Mouse (Mus musculus): Measurements from ENCODE around the gene Slc9a3r1. TPM values are rescaled to one million over a fixed set of nuclear protein-coding genes. Genes with fewer than 3 reads are reported as not detected.
A peak's percentile ranks its signal among the peaks of the same experiment; 100 is the strongest.

Gene Slc9a3r1
- polyA plus RNA-seq, 1 experiment from 2014 or later: 76.4 TPM

DNA sequence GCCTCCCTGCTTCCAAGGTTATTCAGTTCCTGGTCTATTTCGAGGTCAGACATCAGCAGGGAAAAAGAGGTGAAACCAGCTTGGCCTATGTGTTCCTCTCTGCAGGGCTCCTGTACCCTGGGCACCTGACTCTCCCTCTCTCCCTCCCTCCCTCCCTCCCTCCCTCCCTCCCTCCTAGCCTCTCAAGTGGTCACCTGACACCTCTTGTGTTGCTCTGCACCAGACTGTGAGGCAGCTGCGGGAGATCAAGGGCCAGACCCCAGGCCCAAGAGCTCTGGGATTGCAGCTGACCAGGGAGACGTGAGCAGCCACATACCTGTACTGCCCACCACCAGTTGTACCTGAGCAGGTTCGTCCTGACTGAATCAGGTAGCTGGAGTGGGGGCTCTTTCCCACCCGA lies 52.0 kb downstream of the Slc9a3r1 start:
- 50% methylated on average over 5 of the region's 5 CpGs for WGBS (ENCODE audit: insufficient replicate concordance)
- H3K9ac ChIP-seq: no peak overlapping the region
- no peaks in the 10 kb centered on the region for H3K9me3 ChIP-seq (replicated peaks)
- H3K4me3 ChIP-seq (replicated peaks): no peak overlapping the region
- ATAC-seq (ENCODE audit: insufficient read depth): no peak
- H3K4me2 ChIP-seq: no peak overlapping the region
- no peaks in the 10 kb centered on the region for H3K36me3 ChIP-seq (replicated peaks)
- no peak overlapping the region for H3K27ac ChIP-seq (replicated peaks)
- H3K4me1 ChIP-seq (replicated peaks): peaks cover 30% of the 10 kb centered on the region
- H3K27me3 ChIP-seq: no peaks in the 10 kb centered on the region

DNA sequence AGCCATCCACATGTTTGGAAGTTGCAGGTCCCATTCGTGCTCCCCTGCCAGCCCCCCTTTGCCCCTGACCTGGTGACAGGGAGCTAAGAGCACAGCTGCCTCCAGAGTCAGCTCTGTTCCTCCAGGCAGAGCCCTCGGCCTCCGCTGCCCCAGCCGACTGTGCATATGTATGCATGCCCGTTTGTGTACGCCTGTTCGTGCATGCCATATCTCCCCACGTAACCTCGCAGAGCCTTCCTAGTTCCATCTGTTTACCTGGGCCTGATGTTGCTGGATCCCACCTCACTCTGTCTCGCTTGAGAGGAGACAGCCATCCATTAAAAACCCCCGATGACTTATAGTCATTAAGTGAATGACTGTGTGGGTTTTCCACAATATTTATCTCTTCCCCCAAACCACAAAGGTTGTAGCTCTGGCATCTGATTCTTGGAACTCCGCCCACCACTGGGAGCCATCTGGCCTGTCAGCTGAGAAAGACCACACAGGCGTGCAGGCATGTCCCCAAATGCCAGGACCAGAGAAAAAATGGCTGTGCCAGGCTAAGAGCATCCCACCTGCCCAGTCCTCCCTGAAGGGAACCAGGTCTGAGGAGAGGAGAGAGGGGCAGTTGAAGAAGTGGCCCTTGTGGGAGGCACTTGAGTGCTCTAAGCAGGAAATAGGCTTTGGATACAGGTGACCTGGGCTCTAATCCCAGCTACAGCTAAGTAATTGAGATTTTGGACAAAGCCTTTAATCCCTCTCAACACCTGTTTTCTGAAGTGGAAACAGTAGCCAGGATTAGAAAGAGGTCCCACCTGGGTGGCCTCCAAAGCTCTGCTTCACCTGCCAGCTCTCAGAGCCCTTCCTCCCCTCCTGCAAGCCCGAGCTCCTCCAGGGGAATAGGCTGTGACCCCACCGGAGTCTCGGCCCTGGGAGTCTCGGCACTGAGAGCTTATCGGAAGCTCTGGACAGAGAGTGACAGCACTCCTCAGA lies 54.6 kb downstream of the Slc9a3r1 start:
- WGBS (ENCODE audit: insufficient replicate concordance): 51% methylated on average over 18 of the region's 18 CpGs
- Histone ChIP-seq H3K36me3 (replicated peaks) (no peaks in the 10 kb centered on the region), H3K9me3 (replicated peaks) (no peaks in the 10 kb centered on the region), H3K4me3 (replicated peaks) (no peak overlapping the region), H3K27ac (replicated peaks) (no peak overlapping the region), H3K4me1 (replicated peaks) (peaks cover 24% of the 10 kb centered on the region), H3K9ac (no peak overlapping the region), H3K27me3 (no peaks in the 10 kb centered on the region), H3K4me2 (no peak overlapping the region)
- ATAC-seq (ENCODE audit: insufficient read depth): no peak

GRCm38 (mm10) chr11:115219263-115219662 lies 56.1 kb downstream of the Slc9a3r1 start:
- WGBS (ENCODE audit: insufficient replicate concordance): 32% methylated on average over 9 of the region's 9 CpGs
- no peak overlapping the region for H3K9ac ChIP-seq

GRCm38 (mm10) chr11:115219685-115220084 lies 56.5 kb downstream of the Slc9a3r1 start:
- Histone ChIP-seq H3K36me3 (replicated peaks) (no peaks in the 10 kb centered on the region), H3K9ac (no peak overlapping the region), H3K27ac (replicated peaks) (peak overlapping the region; percentile 19; the same call in 1 of the 2 replicates), H3K9me3 (replicated peaks) (no peaks in the 10 kb centered on the region), H3K4me2 (no peak overlapping the region), H3K4me1 (replicated peaks) (peaks cover 37% of the 10 kb centered on the region), H3K4me3 (replicated peaks) (no peak overlapping the region), H3K27me3 (no peaks in the 10 kb centered on the region)
- 56% methylated on average over 10 of the region's 10 CpGs for WGBS (ENCODE audit: insufficient replicate concordance)
- no peak for ATAC-seq (ENCODE audit: insufficient read depth)

More at GRCm38 (mm10) chr11:115219263-115219662, 56.1 kb downstream of the Slc9a3r1 start:
- ATAC-seq (ENCODE audit: insufficient read depth): peak; percentile 36; the same call in 1 of the 2 replicates
- no peaks in the 10 kb centered on the region for H3K9me3 ChIP-seq (replicated peaks)
- no peaks in the 10 kb centered on the region for H3K27me3 ChIP-seq
- H3K27ac ChIP-seq (replicated peaks): peak overlapping the region; percentile 19; the same call in 1 of the 2 replicates
- 0 out of 2 replicates have a peak overlapping the region, but pooled peaks have one; percentile 0 for H3K4me2 ChIP-seq
- H3K4me1 ChIP-seq (replicated peaks): peaks cover 33% of the 10 kb centered on the region
- no peaks in the 10 kb centered on the region for H3K36me3 ChIP-seq (replicated peaks)
- H3K4me3 ChIP-seq (replicated peaks): no peak overlapping the region

GRCm38 (mm10) chr11:115222077-115222476 lies 58.9 kb downstream of the Slc9a3r1 start:
- H3K9ac ChIP-seq: no peak overlapping the region
- no peak for ATAC-seq (ENCODE audit: insufficient read depth)
- WGBS (ENCODE audit: insufficient replicate concordance): 67% methylated on average over 12 of the region's 12 CpGs
- H3K36me3 ChIP-seq (replicated peaks): no peaks in the 10 kb centered on the region
- no peaks in the 10 kb centered on the region for H3K27me3 ChIP-seq
- no peak overlapping the region for H3K4me2 ChIP-seq
- H3K4me1 ChIP-seq (replicated peaks): peaks cover 45% of the 10 kb centered on the region
- H3K27ac ChIP-seq (replicated peaks): no peak overlapping the region
- no peak overlapping the region for H3K4me3 ChIP-seq (replicated peaks)
- no peaks in the 10 kb centered on the region for H3K9me3 ChIP-seq (replicated peaks)

- Histone ChIP-seq H3K27ac (replicated peaks) (no peak overlapping the region), H3K9ac (no peak overlapping the region), H3K27me3 (no peaks in the 10 kb centered on the region), H3K36me3 (replicated peaks) (no peaks in the 10 kb centered on the region), H3K4me2 (no peak overlapping the region), H3K4me1 (replicated peaks) (peaks cover 41% of the 10 kb centered on the region), H3K9me3 (replicated peaks) (no peaks in the 10 kb centered on the region), H3K4me3 (replicated peaks) (no peak overlapping the region)
- WGBS (ENCODE audit: insufficient replicate concordance): 51% methylated on average over 5 of the region's 5 CpGs
- ATAC-seq (ENCODE audit: insufficient read depth): no peak
Observed at GRCm38 (mm10) chr11:115222570-115222969, 59.4 kb downstream of the Slc9a3r1 start.

GRCm38 (mm10) chr11:115223451-115223850 lies 60.3 kb downstream of the Slc9a3r1 start:
- no peaks in the 10 kb centered on the region for H3K27me3 ChIP-seq
- WGBS (ENCODE audit: insufficient replicate concordance): 50% methylated on average over 11 of the region's 11 CpGs

DNA sequence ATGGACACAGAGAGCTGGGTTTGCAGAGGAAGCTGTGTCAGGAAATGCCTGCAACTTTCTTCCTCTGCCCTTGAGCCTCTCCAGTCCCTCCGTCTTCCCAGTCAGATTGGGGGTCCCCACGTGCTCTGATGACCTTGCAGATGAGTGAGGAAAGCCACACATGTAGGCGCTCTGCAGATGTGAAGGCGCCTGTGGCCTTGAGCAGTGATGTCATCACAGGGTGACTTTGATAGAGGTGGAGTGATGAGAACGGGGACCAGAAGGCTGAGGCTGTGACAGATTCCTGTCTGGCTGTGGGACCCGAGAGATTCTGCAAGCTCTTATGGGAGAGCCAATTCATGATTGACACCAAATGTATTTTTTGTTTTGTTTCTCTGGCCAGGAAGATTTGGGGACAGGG lies 60.7 kb downstream of the Slc9a3r1 start:
- Histone ChIP-seq H3K27me3 (no peaks in the 10 kb centered on the region), H3K4me2 (no peak overlapping the region; the same call in 1 of the 2 replicates), H3K9me3 (replicated peaks) (no peaks in the 10 kb centered on the region), H3K4me1 (replicated peaks) (peaks cover 33% of the 10 kb centered on the region), H3K36me3 (replicated peaks) (no peaks in the 10 kb centered on the region), H3K27ac (replicated peaks) (no peak overlapping the region), H3K4me3 (replicated peaks) (no peak overlapping the region), H3K9ac (no peak overlapping the region)
- no peak for ATAC-seq (ENCODE audit: insufficient read depth)
- WGBS (ENCODE audit: insufficient replicate concordance): 41% methylated on average over 6 of the region's 6 CpGs

More at GRCm38 (mm10) chr11:115223451-115223850, 60.3 kb downstream of the Slc9a3r1 start:
- ATAC-seq (ENCODE audit: insufficient read depth): no peak
- Histone ChIP-seq H3K4me2 (no peak overlapping the region), H3K27ac (replicated peaks) (no peak overlapping the region), H3K4me3 (replicated peaks) (no peak overlapping the region), H3K9ac (no peak overlapping the region), H3K9me3 (replicated peaks) (no peaks in the 10 kb centered on the region), H3K4me1 (replicated peaks) (peaks cover 36% of the 10 kb centered on the region), H3K36me3 (replicated peaks) (no peaks in the 10 kb centered on the region)

GRCm38 (mm10) chr11:115224889-115225288 lies 61.7 kb downstream of the Slc9a3r1 start:
- no peaks in the 10 kb centered on the region for H3K27me3 ChIP-seq
- no peaks in the 10 kb centered on the region for H3K36me3 ChIP-seq (replicated peaks)
- H3K27ac ChIP-seq (replicated peaks): no peak overlapping the region
- no peak for ATAC-seq (ENCODE audit: insufficient read depth)
- no peaks in the 10 kb centered on the region for H3K9me3 ChIP-seq (replicated peaks)
- 49% methylated on average over 8 of the region's 8 CpGs for WGBS (ENCODE audit: insufficient replicate concordance)
- H3K4me1 ChIP-seq (replicated peaks): peaks cover 26% of the 10 kb centered on the region
- no peak overlapping the region for H3K9ac ChIP-seq
- no peak overlapping the region for H3K4me3 ChIP-seq (replicated peaks)
- H3K4me2 ChIP-seq: no peak overlapping the region

- Histone ChIP-seq H3K9me3 (replicated peaks) (no peaks in the 10 kb centered on the region), H3K27ac (replicated peaks) (no peak overlapping the region), H3K4me3 (replicated peaks) (no peak overlapping the region), H3K4me1 (replicated peaks) (peaks cover 25% of the 10 kb centered on the region), H3K9ac (no peak overlapping the region), H3K36me3 (replicated peaks) (no peaks in the 10 kb centered on the region), H3K4me2 (no peak overlapping the region), H3K27me3 (no peaks in the 10 kb centered on the region)
- no peak for ATAC-seq (ENCODE audit: insufficient read depth)
- 77% methylated on average over 6 of the region's 6 CpGs for WGBS (ENCODE audit: insufficient replicate concordance)
Observed at GRCm38 (mm10) chr11:115225301-115225700, 62.2 kb downstream of the Slc9a3r1 start.

DNA sequence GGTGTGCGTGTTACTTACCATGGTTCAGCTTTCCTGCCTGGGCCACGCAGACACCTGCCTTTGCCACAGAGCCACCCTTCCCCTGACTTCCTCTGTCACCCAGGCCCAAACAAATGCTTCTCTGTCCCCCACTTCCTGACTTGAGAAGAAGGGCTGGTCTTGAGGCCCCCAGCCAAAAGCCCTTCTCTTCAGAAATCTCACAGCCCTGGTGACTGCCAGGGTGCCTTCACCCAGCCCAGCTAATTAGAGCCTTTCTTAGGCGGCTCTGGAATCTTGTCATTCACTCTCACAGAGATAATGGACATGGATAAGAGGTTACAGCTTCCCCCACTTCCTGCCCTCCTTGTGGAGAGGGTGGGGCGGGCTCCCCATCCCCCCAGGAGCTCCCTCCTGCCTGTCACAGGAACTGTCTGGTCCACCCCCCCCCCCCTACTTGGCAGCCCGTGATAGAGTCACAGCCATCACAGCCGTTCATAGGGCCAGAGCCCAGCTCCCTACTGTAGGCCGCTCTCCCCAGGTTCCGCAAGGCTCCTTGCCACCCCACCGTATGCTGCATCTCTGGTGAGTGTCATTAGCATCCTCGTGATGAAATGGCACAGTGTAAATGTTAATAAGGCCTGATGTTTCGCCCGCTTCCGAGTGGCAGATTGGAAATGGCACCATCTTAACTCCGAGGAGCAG lies 63.8 kb downstream of the Slc9a3r1 start:
- Histone ChIP-seq H3K36me3 (replicated peaks) (no peaks in the 10 kb centered on the region), H3K4me2 (no peak overlapping the region), H3K27me3 (no peaks in the 10 kb centered on the region), H3K4me3 (replicated peaks) (no peak overlapping the region), H3K9me3 (replicated peaks) (no peaks in the 10 kb centered on the region), H3K27ac (replicated peaks) (no peak overlapping the region), H3K4me1 (replicated peaks) (peaks cover 33% of the 10 kb centered on the region), H3K9ac (no peak overlapping the region)
- no peak for ATAC-seq (ENCODE audit: insufficient read depth)
- 43% methylated on average over 14 of the region's 14 CpGs for WGBS (ENCODE audit: insufficient replicate concordance)

Measured in liver, embryonic 15.5 days (tissue).